Mouse (Mus musculus) kidney, adult 18-20 months (tissue): Measurements from ENCODE around the gene 6030468B19Rik.
"Not testable (repeated sequence)": the region's sequence is repeated elsewhere in the genome, so short reads cannot be mapped to it uniquely, and the experiment has no call there.

Source experiments
- DNase-seq: peaks from one replicate; pipeline ENCODE4 v3.0.0; 2021

Gene 6030468B19Rik

GRCm38 (mm10) chr11:117809407-117810311, 12.2 kb downstream of the 6030468B19Rik start, which contains the start of the genes Gm20708 and Syngr2:
Gm20708 (plus strand) TSS chr11:117809668.
Syngr2 (plus strand) TSS chr11:117809668.
- DNase-seq, result peak; percentile 86

- peak; percentile 92 for DNase-seq
Measured at GRCm38 (mm10) chr11:117810401-117811046, 13.1 kb downstream of the 6030468B19Rik start.

GRCm38 (mm10) chr11:117813867-117814266, 16.4 kb downstream of the 6030468B19Rik start:
- no peak for DNase-seq

- DNase-seq, result no peak
Measured at GRCm38 (mm10) chr11:117814704-117815366, 17.4 kb downstream of the 6030468B19Rik start.

- DNase-seq, result not testable (repeated sequence)
Measured at GRCm38 (mm10) chr11:117815850-117816249, 18.4 kb downstream of the 6030468B19Rik start.

- no peak for DNase-seq
Measured at GRCm38 (mm10) chr11:117816389-117816996, 19.0 kb downstream of the 6030468B19Rik start.

DNA sequence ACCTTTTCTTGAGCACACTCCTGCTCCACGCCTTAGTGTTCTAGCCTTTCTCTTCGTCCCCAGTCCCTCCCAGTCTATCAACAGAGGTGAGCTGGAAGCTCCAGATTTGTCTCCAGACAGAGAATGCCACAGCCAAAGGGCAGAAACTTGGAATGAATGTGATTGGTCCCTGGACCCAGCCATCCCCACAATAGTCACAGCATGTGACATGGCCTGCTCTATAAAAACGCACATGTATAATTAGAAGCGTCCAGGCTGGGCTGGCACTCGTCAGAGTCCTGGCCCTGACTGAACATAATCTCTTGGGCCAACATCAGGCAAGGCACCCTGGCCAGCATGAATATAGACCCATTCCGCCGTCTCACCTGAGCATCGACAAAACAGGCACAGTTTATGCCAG, 21.6 kb downstream of the 6030468B19Rik start:
- no peak for DNase-seq

- no peak for DNase-seq
Measured at GRCm38 (mm10) chr11:117820173-117820572, 22.7 kb downstream of the 6030468B19Rik start.

DNA sequence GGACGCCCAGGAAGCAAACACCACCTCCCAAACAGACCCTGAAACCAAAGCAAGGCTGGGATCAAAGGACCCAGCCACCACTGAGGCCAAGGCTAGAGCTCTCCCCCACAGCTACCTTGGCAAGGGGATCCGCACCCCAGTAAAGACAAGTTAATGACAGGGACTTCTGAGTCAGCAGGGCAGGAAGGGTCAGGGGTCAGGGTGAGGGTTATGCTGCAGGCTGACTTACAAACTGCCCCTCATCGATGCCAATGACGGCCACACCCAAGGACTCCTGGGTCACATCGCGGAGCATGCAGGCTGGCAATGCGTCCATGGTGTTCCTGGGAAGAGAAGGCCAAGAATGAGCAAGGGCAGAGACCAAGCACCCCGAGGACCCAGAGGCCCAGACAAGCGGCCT, 24.4 kb downstream of the 6030468B19Rik start:
- no peak for DNase-seq

DNA sequence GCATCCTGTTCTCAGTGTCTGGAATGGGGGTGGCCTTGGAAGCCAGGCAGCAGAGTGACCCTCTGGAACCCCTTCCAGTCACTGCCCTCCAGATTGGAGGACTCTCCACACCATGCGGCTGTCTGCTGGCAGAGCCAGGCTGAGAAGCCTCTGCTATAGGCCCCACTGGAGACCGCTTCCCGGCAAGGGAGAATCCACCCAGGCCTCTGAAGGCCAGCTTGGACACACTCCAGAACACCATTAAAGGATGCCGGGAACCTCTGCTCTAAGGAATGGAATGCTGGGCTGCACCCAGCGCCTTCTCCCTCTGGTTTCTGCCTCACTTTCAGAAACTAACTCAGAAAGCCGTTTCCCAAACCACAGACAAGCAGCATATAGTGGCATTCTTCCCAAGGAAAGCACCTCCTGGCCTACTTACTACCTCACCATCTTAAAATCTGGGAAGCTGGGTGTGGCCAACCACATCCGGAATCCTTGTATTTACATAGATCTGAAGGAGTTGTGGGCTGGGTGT, 25.3 kb downstream of the 6030468B19Rik start:
- no peak for DNase-seq

DNA sequence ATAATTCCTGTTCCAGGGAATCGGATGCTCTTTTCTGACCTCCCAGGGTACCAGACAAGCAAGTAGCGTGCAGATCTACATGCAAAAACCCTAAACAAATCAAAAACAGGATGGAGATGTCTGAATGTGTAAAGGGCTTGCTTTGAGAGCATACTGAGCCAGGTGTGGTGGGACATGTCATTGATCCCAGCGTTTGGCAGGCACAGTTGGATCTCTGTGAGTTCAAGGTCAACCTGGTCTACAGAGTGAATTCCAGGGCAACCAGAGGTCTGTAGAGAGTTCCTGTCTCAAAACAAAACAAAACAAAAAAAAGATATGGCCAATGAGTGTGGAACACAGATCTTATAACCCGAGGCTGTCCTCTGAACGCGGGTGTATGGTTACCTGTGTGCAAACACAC, 26.0 kb downstream of the 6030468B19Rik start:
- no peak for DNase-seq

DNA sequence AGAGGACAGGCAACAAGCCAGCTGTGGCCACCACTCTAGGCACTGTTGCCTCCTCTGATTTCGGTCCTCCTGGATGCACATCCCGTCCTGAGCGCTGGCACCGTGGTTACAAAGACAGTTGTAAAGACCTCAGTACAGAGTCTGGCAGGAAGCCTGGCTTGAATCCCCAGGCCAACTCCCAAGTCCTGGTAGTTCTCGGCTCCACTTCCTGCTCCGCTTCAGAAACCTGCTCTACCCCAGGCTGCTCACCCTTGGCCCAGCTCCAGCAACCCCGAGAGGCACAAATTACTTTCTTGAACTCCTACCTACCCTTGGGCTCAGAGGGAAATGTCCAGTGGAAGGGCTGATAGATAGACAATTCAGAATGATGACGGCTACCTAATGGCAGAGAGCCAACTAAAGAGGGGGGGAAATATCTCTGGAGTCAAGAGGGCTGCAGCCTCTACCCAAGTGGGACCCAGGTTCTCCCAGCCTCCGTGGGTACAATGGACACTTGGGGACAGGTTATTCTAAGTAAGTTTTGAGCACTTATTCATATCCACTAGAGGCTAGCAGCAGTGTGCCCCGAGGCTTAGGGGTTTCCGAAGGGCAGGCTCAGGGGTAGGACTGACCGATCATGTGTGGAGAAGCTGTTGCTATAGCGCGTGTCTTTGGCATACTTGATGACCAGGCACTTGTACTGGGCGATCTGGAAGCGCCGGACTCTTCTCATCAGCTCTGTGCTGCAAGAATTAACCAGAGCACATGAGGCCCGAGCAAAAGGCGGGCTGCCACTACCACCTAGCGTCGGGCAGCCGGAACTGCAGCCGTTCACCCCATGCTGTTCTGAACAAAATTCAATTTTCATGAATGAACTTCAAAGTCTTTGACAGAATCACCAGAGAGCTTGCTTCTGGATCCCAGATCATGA, 26.9 kb downstream of the 6030468B19Rik start:
- DNase-seq, result peak; percentile 85

GRCm38 (mm10) chr11:117825333-117826101, 28.1 kb downstream of the 6030468B19Rik start, which contains the start of the genes Afmid and Tk1:
Afmid (plus strand) TSS chr11:117825924.
Tk1 (minus strand) TSS chr11:117826092.
- peak; percentile 79 for DNase-seq

- DNase-seq, result no peak
Measured at GRCm38 (mm10) chr11:117826164-117826563, 28.7 kb downstream of the 6030468B19Rik start.

GRCm38 (mm10) chr11:117826916-117827315, 29.5 kb downstream of the 6030468B19Rik start:
- no peak for DNase-seq

DNA sequence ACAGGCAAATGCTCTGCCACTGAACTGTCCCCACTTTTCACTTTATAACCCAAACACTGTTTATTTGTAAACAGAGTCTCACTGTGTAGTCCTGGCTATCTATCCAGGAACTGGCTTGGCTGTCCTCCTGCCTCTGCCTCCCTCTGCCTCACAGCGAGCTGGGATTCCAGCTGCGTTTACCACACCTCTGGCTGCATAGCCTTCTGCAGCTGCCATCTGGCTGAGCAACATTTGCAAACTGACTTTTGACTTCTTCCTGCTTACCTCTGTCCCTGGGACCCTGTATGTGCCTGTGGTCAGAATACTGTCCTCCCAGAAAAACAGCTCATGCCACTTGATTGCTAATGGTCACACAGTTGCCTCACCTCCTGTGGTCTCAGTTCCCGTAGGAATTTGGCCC, 29.9 kb downstream of the 6030468B19Rik start:
- no peak for DNase-seq

DNA sequence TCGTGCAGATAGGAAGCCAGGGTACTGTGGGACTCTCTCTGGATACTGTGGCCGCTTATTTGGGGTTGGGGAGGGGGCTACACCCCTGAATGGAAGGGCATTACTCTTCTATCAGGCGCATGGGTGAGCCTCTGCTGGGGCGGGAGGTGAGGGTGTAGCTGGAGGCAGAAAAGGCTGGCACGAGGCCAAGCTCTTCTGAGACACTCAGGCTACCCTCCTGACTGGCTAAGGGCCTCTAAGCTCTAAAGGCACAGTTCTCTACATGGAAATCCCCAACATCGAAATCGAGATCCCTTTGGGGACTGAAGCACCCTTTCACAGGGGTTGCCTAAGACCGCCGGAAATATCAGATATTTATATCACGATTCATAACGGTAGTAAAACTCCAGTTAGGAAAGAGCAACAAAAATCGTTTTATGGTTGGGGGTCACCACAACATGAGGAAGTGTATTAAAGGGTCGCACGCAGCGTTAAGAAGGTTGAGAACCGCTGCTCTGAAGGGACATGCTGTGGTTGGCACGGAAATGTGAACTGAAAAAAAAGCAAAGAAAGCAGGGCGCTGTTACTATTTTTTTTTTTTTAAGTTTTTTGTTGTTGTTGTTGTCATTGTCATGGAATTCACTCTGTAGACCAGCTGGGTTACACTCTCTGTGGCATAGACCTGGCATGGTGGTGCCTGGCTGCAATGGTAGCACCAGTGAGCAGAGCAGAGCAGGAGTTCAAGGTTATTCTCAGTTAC, 30.9 kb downstream of the 6030468B19Rik start:
- DNase-seq, result peak; percentile 50

DNA sequence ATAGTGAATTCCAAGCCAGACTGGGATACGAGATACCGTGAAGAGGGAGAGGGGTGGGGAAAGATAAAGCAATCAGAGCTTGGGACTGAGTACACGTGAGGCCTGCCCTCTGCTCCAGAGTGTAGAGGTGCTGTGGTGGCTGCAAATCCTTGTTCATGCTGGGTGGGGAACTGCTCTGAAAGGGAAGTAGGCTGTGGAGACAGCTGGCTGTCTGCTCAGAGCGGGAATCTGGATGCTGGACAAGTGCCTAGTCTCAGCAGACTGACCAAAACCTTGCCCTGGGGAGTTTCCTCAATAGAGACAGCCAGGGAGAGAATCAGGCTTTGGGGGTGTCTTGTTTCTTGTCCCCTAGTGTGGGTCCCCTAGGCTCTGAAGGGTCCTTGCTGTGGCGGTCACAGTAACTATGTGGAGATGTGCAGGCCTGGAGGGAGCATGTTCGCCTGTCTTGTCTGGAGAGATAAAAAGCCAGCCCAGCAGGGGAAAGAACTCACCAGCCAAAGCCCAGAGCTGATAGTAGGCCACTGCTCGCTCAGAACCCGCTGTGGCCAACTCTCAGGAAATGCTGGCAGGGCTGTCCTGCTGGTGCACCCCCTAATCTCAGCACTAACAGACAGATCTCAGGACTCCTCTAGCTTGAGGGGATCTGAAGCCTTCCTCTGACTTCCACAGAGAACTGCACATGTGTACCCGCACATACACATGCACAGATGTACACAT, 31.6 kb downstream of the 6030468B19Rik start:
- peak; percentile 63 for DNase-seq

DNA sequence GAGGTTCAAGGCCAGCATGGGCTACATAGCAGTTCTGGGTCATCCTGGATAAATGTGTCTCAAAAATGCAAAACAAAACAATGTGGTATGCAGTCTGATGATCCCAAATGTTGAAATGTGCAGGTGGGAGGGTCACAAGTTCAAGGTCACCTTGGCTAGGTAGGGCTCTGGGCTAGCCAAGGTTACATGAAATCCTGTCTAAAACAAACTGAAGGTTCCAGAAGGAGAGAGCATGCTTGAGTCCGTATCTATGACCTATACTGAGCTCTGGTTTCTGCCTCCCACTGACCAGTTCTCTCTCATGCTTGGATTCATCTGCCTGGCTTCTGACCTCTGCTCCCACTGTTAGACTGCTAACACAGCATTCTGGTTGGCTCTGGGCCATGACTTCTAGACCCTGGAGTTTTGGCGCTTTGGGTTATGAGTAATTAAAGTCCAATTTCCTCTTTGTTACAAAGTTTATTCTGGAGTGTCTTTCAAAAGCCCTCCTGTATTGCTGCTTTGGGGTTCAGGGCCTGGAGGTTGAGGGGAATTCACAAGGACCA, 32.3 kb downstream of the 6030468B19Rik start:
- peak; percentile 85 for DNase-seq
